Mouse (Mus musculus): Measurements from ENCODE around the gene Troap.
"Not testable (repeated sequence)": the region's sequence is repeated elsewhere in the genome, so short reads cannot be mapped to it uniquely, and the experiment has no call there.

The Troap gene

GRCm38 (mm10) chr15:99040920-99041856 is 33.2 kb upstream of the Troap start:
- no peak for DNase-seq

GRCm38 (mm10) chr15:99042334-99042733 is 32.0 kb upstream of the Troap start:
- no peak for DNase-seq

GRCm38 (mm10) chr15:99044854-99045253 is 29.5 kb upstream of the Troap start:
- no peak for DNase-seq

- DNase-seq = not testable (repeated sequence)
These were observed 28.6 kb upstream of the Troap start for GRCm38 (mm10) chr15:99045734-99046133.

- peak; percentile 43 for DNase-seq
These were observed 24.7 kb upstream of the Troap start for GRCm38 (mm10) chr15:99049473-99050253.

GRCm38 (mm10) chr15:99053373-99053772 is 21.0 kb upstream of the Troap start:
- no peak for DNase-seq

- no peak for DNase-seq
These were observed 19.3 kb upstream of the Troap start, which contains the start of gene Prph for GRCm38 (mm10) chr15:99055040-99055439. TSS of gene Prph (plus strand) at chr15:99055174.

- DNase-seq = peak; percentile 29
These were observed 18.8 kb upstream of the Troap start for GRCm38 (mm10) chr15:99055511-99055961.

- no peak for DNase-seq
These were observed 18.0 kb upstream of the Troap start for GRCm38 (mm10) chr15:99056332-99056731.

- no peak for DNase-seq
These were observed 8.7 kb upstream of the Troap start for GRCm38 (mm10) chr15:99065557-99066165.

- no peak for DNase-seq
These were observed 2.4 kb upstream of the Troap start for GRCm38 (mm10) chr15:99071988-99072387.

- DNase-seq = peak; percentile 99
These were observed 392 bp downstream of the Troap start for GRCm38 (mm10) chr15:99074600-99075333.

GRCm38 (mm10) chr15:99076011-99076410 is 1.6 kb downstream of the Troap start:
- DNase-seq = not testable (repeated sequence)

- no peak for DNase-seq
These were observed 4.0 kb downstream of the Troap start for GRCm38 (mm10) chr15:99078181-99078910.

GRCm38 (mm10) chr15:99079804-99080203 is 5.4 kb downstream of the Troap start:
- no peak for DNase-seq

GRCm38 (mm10) chr15:99082322-99082721 is 7.9 kb downstream of the Troap start:
- no peak for DNase-seq

- no peak for DNase-seq
These were observed 8.5 kb downstream of the Troap start for GRCm38 (mm10) chr15:99082840-99083239.

GRCm38 (mm10) chr15:99083258-99083657 is 8.9 kb downstream of the Troap start:
- no peak for DNase-seq

- no peak for DNase-seq
These were observed 9.6 kb downstream of the Troap start for GRCm38 (mm10) chr15:99083867-99084557.

- DNase-seq = no peak
These were observed 10.2 kb downstream of the Troap start for GRCm38 (mm10) chr15:99084618-99085017.

- DNase-seq = no peak
These were observed 11.6 kb downstream of the Troap start for GRCm38 (mm10) chr15:99085997-99086396.

Measured in right cerebral cortex, adult 18-20 months (tissue).